Mouse (Mus musculus): ENCODE data around the gene C130026I21Rik.
"Not testable (repeated sequence)": the region's sequence is repeated elsewhere in the genome, so short reads cannot be mapped to it uniquely, and the experiment has no call there.

The C130026I21Rik gene

GRCm38 (mm10) chr1:85270466-85270865, at the start of gene C130026I21Rik:
TSS of gene C130026I21Rik (minus strand) at chr1:85270566.
- not testable (repeated sequence) for DNase-seq (ENCODE audit: low read depth, low spot score)

- not testable (repeated sequence) for DNase-seq (ENCODE audit: low read depth, low spot score)
Observed at GRCm38 (mm10) chr1:85287063-85287462, 16.7 kb upstream of the C130026I21Rik start.

GRCm38 (mm10) chr1:85276421-85276820, 6.1 kb upstream of the C130026I21Rik start:
- not testable (repeated sequence) for DNase-seq (ENCODE audit: low read depth, low spot score)

GRCm38 (mm10) chr1:85258634-85259033, 11.7 kb downstream of the C130026I21Rik start:
- peak; percentile 0 for DNase-seq (ENCODE audit: low read depth, low spot score)

- DNase-seq (ENCODE audit: low read depth, low spot score): not testable (repeated sequence)
Observed at GRCm38 (mm10) chr1:85255217-85255616, 15.1 kb downstream of the C130026I21Rik start.

- DNase-seq (ENCODE audit: low read depth, low spot score): not testable (repeated sequence)
Observed at GRCm38 (mm10) chr1:85251211-85251610, 19.2 kb downstream of the C130026I21Rik start.

GRCm38 (mm10) chr1:85248985-85249384, 21.4 kb downstream of the C130026I21Rik start:
- DNase-seq (ENCODE audit: low read depth, low spot score): peak; percentile 3

GRCm38 (mm10) chr1:85246776-85247460, 23.4 kb downstream of the C130026I21Rik start:
- peak; percentile 1 for DNase-seq (ENCODE audit: low read depth, low spot score)

GRCm38 (mm10) chr1:85246266-85246665, 24.1 kb downstream of the C130026I21Rik start:
- DNase-seq (ENCODE audit: low read depth, low spot score): peak; percentile 0

- peak; percentile 0 for DNase-seq (ENCODE audit: low read depth, low spot score)
Observed at GRCm38 (mm10) chr1:85244941-85245340, 25.4 kb downstream of the C130026I21Rik start.

GRCm38 (mm10) chr1:85243023-85243422, 27.3 kb downstream of the C130026I21Rik start:
- DNase-seq (ENCODE audit: low read depth, low spot score): peak; percentile 0

GRCm38 (mm10) chr1:85239018-85239775, 31.2 kb downstream of the C130026I21Rik start:
- peak; percentile 0 for DNase-seq (ENCODE audit: low read depth, low spot score)

- DNase-seq (ENCODE audit: low read depth, low spot score): not testable (repeated sequence)
Observed at GRCm38 (mm10) chr1:85206531-85206930, 63.8 kb downstream of the C130026I21Rik start.

GRCm38 (mm10) chr1:85199523-85199922, 70.8 kb downstream of the C130026I21Rik start:
- not testable (repeated sequence) for DNase-seq (ENCODE audit: low read depth, low spot score)

- DNase-seq (ENCODE audit: low read depth, low spot score): not testable (repeated sequence)
Observed at GRCm38 (mm10) chr1:85198647-85199350, 71.6 kb downstream of the C130026I21Rik start.

GRCm38 (mm10) chr1:85196732-85197131, 73.6 kb downstream of the C130026I21Rik start:
- not testable (repeated sequence) for DNase-seq (ENCODE audit: low read depth, low spot score)

- not testable (repeated sequence) for DNase-seq (ENCODE audit: low read depth, low spot score)
Observed at GRCm38 (mm10) chr1:85193761-85194160, 76.6 kb downstream of the C130026I21Rik start.

- DNase-seq (ENCODE audit: low read depth, low spot score): not testable (repeated sequence)
Observed at GRCm38 (mm10) chr1:85181981-85182380, 88.4 kb downstream of the C130026I21Rik start.

GRCm38 (mm10) chr1:85178971-85179370, 91.4 kb downstream of the C130026I21Rik start:
- DNase-seq (ENCODE audit: low read depth, low spot score): not testable (repeated sequence)

GRCm38 (mm10) chr1:85162841-85163240, 107.5 kb downstream of the C130026I21Rik start:
- DNase-seq (ENCODE audit: low read depth, low spot score): not testable (repeated sequence)

- DNase-seq (ENCODE audit: low read depth, low spot score): not testable (repeated sequence)
Observed at GRCm38 (mm10) chr1:85155151-85155550, 115.2 kb downstream of the C130026I21Rik start.

GRCm38 (mm10) chr1:85133671-85134070, 136.7 kb downstream of the C130026I21Rik start:
- DNase-seq (ENCODE audit: low read depth, low spot score): not testable (repeated sequence)
